Mouse (Mus musculus): ENCODE data around the gene Nab1.

Nab1 gene

GRCm38 (mm10) chr1:52470811-52471489 lies 29.5 kb downstream of the Nab1 start:
- DNase-seq (ENCODE audit: low read depth): no peak

GRCm38 (mm10) chr1:52470326-52470725 lies 30.2 kb downstream of the Nab1 start:
- DNase-seq (ENCODE audit: low read depth): no peak

DNA sequence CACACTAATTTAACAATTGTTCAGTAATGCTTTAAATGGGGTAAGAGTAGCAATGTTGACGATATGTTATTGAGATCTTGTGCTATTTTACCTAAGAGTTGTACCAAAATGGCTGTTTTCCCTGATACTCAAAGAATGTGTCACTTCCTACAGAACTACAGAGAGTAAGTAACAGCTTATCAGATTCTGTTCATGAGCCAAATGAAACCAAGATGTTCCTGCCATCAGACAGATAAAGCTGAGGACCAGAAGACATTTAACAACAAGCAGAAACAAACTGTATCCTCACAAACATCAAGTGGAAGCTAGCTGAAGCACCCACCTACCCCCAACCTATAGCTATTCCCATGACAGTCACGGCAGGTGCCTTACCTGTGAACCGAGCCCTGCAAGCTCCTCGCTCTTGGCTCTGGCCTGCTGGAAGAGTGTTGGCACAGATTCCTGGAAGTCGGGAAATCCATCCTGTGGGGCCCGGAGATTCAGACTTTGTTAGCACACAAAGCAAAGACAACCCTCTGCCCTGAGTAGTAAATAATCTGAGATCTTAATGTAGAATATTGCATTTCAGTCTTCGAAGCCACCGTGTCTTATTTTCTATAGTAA lies 33.9 kb downstream of the Nab1 start:
- DNase-seq (ENCODE audit: low read depth): no peak

- DNase-seq (ENCODE audit: low read depth): no peak
These were observed 34.6 kb downstream of the Nab1 start for GRCm38 (mm10) chr1:52465830-52466229.

DNA sequence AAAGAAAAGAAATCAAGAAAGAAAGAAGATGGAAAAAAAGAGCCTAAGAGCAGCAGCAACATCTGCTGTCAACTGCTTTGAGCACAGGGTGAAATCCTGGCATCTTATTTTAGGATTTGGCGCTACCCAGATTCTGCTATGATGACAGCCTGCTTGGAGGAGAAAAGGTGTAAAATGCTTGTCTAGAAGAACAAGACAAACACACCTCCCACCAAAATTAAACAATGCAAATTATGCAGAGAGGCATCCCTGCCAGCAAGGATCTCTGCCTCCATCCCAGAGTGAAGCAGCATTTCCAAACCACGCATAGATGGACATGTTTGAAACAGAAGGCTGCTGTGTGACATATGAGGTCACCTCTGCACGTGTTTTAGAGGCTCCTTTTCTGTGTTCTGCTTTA lies 35.2 kb downstream of the Nab1 start:
- no peak for DNase-seq (ENCODE audit: low read depth)

DNA sequence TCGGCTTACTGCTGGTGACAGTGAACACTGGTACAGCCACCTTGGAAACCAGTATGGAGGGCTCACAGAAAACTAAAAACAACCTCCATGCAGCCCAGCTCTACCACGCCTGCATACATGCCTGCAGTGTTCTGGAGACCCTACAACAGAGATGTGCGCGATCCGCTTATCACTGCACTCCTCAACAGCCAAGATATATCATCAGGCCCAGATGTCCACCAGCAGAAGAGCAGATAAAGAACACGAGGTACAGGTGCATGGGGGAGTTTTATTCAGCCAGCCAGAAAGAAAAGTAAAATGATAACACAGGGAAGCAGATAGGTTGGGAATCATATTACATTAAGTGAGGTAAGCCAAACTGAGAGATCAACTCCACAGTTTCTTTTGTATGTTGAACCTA lies 37.2 kb downstream of the Nab1 start:
- DNase-seq (ENCODE audit: low read depth): no peak

DNA sequence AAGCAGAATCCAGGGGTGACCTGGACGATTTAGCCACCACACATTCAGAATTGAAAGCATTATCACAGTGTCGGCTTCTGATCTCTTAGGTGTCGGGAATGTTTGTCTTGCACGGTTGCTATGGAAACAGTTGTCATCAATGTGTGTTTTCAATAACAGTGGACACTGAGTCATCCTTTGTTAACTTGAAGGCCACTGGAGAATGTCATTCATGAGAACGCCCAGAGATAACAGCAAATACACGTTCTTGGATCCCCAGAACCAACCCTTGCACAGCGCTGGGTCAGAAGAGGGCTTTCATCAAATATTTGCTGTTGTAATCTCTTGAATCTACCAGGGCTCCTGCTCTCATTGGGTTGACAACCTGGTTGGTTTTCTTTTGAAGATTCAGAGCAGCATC lies 43.9 kb downstream of the Nab1 start:
- peak; percentile 43 for DNase-seq (ENCODE audit: low read depth)

- peak; percentile 66 for DNase-seq (ENCODE audit: low read depth)
These were observed 45.9 kb downstream of the Nab1 start for GRCm38 (mm10) chr1:52454509-52455001.

GRCm38 (mm10) chr1:52451360-52451759 lies 49.1 kb downstream of the Nab1 start:
- no peak for DNase-seq (ENCODE audit: low read depth)

GRCm38 (mm10) chr1:52435856-52436255 lies 64.6 kb downstream of the Nab1 start:
- DNase-seq (ENCODE audit: low read depth): no peak

GRCm38 (mm10) chr1:52434085-52434484 lies 66.4 kb downstream of the Nab1 start:
- DNase-seq (ENCODE audit: low read depth): no peak

GRCm38 (mm10) chr1:52431806-52432205 lies 68.7 kb downstream of the Nab1 start:
- DNase-seq (ENCODE audit: low read depth): no peak

DNA sequence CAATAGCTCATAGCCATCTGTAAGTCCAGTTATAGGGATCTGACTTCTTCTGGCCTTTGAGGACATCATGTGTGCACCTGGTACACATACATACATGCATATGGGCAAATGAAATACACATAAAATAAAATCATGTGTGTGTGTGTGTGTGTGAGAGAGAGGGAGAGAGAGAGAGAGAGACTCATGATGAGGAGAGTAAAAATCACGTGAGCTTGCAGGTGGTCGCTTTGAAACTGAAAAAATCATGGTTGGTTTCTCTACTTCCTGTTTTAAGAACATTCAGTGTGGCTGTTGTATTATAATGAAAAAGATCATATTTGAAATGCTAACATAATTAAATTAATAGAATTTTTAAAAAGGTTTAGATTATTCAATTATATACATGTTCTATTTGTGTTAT lies 69.9 kb downstream of the Nab1 start:
- no peak for DNase-seq (ENCODE audit: low read depth)

- DNase-seq (ENCODE audit: low read depth): no peak
These were observed 70.4 kb downstream of the Nab1 start for GRCm38 (mm10) chr1:52430116-52430515.

- DNase-seq (ENCODE audit: low read depth): no peak
These were observed 72.5 kb downstream of the Nab1 start for GRCm38 (mm10) chr1:52427841-52428464.

DNA sequence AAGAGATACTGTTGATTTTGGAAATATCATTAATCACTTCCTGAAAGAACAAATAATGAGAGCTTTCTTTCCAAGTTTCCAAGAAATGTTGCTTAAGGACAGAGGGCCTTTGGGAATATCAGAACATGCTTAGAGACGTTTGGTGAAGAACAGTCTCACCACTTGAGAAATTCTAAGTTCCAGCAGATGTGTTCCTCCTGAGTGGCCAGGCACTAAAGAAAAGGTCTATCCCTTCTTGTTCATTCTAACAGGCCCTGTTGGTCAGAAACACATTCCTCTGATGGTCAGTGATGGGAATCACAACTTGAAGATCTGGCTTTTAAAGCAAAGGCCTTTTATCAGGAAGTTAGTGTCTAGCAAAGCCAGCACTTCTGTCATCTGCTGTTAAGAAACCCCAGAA lies 76.6 kb downstream of the Nab1 start:
- no peak for DNase-seq (ENCODE audit: low read depth)

- no peak for DNase-seq (ENCODE audit: low read depth)
These were observed 77.4 kb downstream of the Nab1 start for GRCm38 (mm10) chr1:52423057-52423456.

DNA sequence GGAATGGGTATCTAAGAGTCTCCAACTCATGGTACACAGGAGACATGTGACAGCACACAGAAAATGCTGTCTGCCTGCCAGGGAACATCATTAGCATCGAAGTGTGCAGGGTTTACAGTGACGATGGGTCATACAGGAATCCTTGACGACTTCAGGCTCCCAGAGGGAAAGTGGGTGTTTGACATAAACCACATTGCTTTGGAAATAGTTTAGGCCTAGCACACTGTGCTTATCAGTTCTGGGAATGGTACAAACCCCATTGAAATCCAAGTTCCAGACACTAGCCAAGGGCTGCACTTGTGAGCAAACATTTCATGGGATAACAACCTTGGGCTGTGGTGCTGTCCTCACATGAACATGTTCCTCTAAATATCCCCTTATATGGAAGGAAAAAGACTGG lies 78.3 kb downstream of the Nab1 start:
- no peak for DNase-seq (ENCODE audit: low read depth)

DNA sequence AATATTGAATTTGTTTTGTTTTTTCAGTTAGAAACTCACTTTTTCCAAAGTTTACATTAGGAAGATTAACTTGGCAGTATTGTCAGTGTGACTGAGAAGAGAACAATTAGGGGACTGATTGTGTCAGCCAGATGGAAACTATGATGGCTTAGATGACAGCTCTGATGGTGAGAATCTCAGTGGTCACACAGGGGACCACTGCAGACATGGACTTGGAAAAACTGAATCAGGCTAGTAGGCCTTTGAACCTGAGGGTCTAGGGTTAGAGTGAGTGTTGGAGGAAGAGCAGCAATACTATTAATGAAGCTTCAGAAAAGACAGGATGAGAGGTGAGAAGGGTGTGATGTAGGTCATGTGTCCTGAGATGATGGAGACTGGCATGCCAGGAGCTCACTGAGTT lies 78.9 kb downstream of the Nab1 start:
- no peak for DNase-seq (ENCODE audit: low read depth)

DNA sequence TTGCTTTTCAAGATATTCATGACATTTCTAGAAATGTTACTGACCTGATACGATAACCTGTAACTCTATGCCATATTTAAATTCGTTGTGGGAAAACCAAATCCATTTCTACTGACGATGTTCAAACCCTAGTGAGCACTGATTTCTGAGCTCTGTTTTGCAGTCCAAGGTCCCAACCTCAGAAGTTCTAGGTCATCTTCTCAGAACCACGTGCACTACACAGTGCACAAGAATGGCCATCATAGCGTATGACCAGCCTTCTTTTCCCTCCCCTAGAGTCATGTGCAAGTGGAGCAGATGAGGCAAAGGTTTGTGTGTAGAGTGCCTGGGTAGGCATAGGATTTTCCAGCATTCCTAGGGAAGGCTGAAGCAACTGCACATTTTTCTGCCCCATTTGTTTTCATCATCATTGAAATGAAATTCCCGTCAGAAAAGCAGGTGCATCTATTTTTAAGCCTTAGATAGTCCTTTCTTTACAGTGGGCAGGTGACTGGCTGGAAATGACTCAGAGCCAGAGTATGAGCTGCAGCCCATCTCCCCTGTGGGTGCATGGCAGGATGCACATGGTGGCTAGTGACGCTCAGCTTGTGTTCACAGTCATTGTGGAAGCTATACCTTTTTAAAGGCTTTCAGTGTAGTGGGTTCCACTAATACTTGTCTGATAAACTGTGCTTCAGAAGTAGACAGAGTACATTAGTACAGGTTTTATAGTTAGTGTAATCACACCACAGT lies 81.2 kb downstream of the Nab1 start:
- DNase-seq (ENCODE audit: low read depth): peak; percentile 58

Data from induced T-regulatory cell, adult 2 months (primary cell).